Mouse (Mus musculus) small intestine, adult 2 months (tissue): ENCODE results near the gene Plekhm2.

Experiments
- CTCF ChIP-seq: fragments of 200-500 bp; IDR thresholded peaks from 2 replicates; pipeline ENCODE4 v1.5.1; 2012; ENCODE audit warnings: low read depth, mild to moderate bottlenecking, control low read depth, inconsistent platforms, low read length, moderate library complexity, mixed read lengths; ENCODE audit not compliant: insufficient replicate concordance, insufficient read length; ENCODE audit errors: extremely low read depth
- POLR2A ChIP-seq: fragments of 200-500 bp; IDR thresholded peaks from 2 replicates; pipeline ENCODE4 v1.6.1; 2012; ENCODE audit warnings: low read depth, mild to moderate bottlenecking, control low read depth, inconsistent platforms, low read length, moderate library complexity

DNA sequence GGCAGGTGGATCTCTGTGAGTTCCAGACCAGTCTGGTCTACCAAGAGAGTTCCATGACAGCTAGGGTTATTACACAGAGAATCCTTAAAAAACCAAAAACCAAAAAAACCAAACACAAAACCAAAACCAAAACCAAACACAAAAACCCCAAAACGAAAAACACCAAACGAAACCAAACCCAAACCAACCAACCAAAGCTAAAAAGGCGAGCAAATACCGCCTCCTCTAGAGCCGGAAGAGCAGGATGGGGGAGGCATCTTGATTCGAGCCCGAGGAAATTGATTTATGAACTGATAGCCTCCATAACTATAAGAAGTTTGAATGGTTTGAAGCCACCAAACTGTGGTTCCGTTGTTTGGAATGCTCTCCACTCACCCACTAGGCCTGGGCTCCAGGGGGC is 80.8 kb downstream of the Plekhm2 start:
- TF ChIP-seq POLR2A (no peak), CTCF (no peak)
